Mouse (Mus musculus): ENCODE results near the gene Ncoa7.

DNA sequence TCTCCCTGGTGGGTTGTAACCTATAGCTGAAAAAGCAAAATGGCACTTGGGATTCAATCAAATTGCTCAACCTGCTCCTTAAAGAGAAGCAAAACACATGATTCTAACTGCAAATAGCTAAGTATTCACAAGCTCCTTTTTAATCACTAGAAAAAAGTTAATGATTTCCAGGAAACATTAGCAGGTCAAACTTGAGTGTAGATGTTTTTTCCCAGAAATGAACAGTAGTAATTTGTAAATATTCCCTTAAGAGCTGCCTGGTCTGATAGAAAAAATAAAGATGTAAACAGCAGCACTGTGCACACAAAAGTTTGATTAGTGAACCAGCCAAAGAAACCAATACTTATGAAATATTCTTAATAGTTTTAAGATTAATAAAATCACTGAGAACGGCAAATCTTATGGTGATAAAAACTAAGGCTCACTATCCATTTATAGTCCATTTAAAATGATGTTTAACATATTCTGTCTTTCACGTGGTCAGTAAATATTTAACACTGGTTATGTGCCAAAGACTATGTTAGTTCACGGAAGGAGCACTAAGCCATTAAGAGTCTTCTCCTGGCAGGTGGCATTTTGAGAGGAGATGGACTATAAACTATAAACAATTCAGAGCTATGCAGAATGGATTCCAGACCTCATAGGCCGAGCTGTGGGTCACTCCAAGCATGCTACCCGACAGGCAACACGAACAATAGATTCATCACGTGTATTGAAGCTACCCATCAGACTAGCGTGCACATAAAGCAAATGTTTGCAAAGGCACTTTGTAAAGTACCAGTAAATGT is 43.6 kb downstream of the Ncoa7 start:
- TF ChIP-seq POLR2A (IDR thresholded peaks at IDR 0.05; ENCODE audit: control insufficient read depth, low read depth, low read length) (no peak), CTCF (IDR thresholded peaks at IDR 0.05; ENCODE audit: control insufficient read depth, insufficient read depth, insufficient replicate concordance, low read depth, low read length) (no peak)

Measured in testis, adult 2 months (tissue).